Comparison of ENCODE assay signal across 26 mouse cellular contexts in genomic region chr2:152022022-152022421, GRCm38 (mm10). TPM values are rescaled to one million over a fixed set of nuclear protein-coding genes. Genes with fewer than 3 reads are reported as not detected.
DNase-seq lines count a peak whose midpoint lies in the region; TF ChIP-seq lines count a peak whose summit lies in the region.
"Had no signal": no experiment of that assay in that cellular context is flagged by ENCODE, and none has a peak within 500 bp of the region (broad histone marks: within the 10 kb centered on the region; RNA-seq: fewer than 3 reads in every experiment).

No protein-coding gene starts in this region.

- no peak for DNase-seq in left cerebral cortex, adult 2 months (ENCODE audit: extremely low spot score in 1 of 2, low spot score in 2 of 2)
- no peak for DNase-seq in left cerebral cortex, postnatal 36 days (ENCODE audit: low spot score in 2 of 2)
- peak; percentile 31 for DNase-seq in 416B (ENCODE audit: low read depth)
- DNase-seq in CH12.LX (ENCODE audit: extremely low read depth): no peak
- DNase-seq in R1 (ENCODE audit: low read depth, low spot score): peak; percentile 70
- no peak for DNase-seq in urinary bladder, postnatal 10 days (ENCODE audit: low spot score)
- DNase-seq in heart, postnatal 14 days: no peak
- DNase-seq: adrenal gland, adult 2 months; cerebellum, adult 11-12 months; cerebellum, postnatal 10 days; gastrocnemius, postnatal 14 days; heart, adult 18-20 months; heart, postnatal 36 days; kidney, postnatal 4 days; liver, embryonic 13.5 days; right cerebral cortex, postnatal 14 days had no signal

- H3K4me2 ChIP-seq in CH12.LX (ENCODE audit: insufficient read depth, low read depth, poor library complexity, severe bottlenecking): no peak overlapping the region
- H3K4me2 ChIP-seq: heart, embryonic 13.5 days; hindbrain, embryonic 13.5 days; intestine, embryonic 15.5 days; kidney, embryonic 15.5 days; limb, embryonic 12.5 days; liver, embryonic 13.5 days; midbrain, embryonic 11.5 days had no signal

- TF ChIP-seq EP300 in CH12.LX (IDR thresholded peaks at IDR 0.05; ENCODE audit: low read length): no peak

- in situ Hi-C loops in CH12.LX (cut with MboI; ENCODE audit: low pct_ligation_motif_present, low pct_unique_long_range_greater_than_20kb, low sequenced_read_pairs): loop anchor here (5.0 to 10.0 kb wide), 2 partner anchors 175 to 343 kb away; no protein-coding TSS in a partner anchor

- H3K9me3 ChIP-seq in CH12.LX (replicated peaks; ENCODE audit: low read length): peaks cover 5% of the 10 kb centered on the region
- H3K9me3 ChIP-seq: hindbrain, embryonic 13.5 days; intestine, embryonic 15.5 days; kidney, embryonic 15.5 days; limb, embryonic 12.5 days; liver, embryonic 13.5 days had no signal

- H3K27ac ChIP-seq in left cerebral cortex, adult 2 months: no peak overlapping the region
- no peak overlapping the region for H3K27ac ChIP-seq in CH12.LX (ENCODE audit: insufficient read depth, low read depth)
- H3K27ac ChIP-seq: embryonic facial prominence, embryonic 10.5 days; heart, embryonic 13.5 days; hindbrain, embryonic 13.5 days; intestine, embryonic 15.5 days; kidney, embryonic 15.5 days; limb, embryonic 12.5 days; liver, embryonic 13.5 days had no signal

- H3K79me2 ChIP-seq in CH12.LX (replicated peaks; ENCODE audit: control insufficient read depth, extremely low read depth, insufficient read depth, poor library complexity, severe bottlenecking): no peaks in the 10 kb centered on the region

- peak; percentile 16 for TF ChIP-seq RAD21 in CH12.LX (IDR thresholded peaks at IDR 0.05; ENCODE audit: low read depth, low read length)

- H3K9ac ChIP-seq in CH12.LX (ENCODE audit: insufficient read depth, low read depth): no peak overlapping the region
- H3K9ac ChIP-seq: heart, embryonic 13.5 days; hindbrain, embryonic 13.5 days; intestine, embryonic 15.5 days; kidney, embryonic 15.5 days; limb, embryonic 12.5 days; liver, embryonic 13.5 days had no signal

- H3K36me3 ChIP-seq in CH12.LX (replicated peaks in 1 of 2; ENCODE audit: control insufficient read depth in 1 of 2, insufficient read depth in 1 of 2, low read length in 1 of 2): no peaks in the 10 kb centered on the region
- H3K36me3 ChIP-seq: embryonic facial prominence, embryonic 10.5 days; heart, embryonic 13.5 days; hindbrain, embryonic 13.5 days; intestine, embryonic 15.5 days; kidney, embryonic 15.5 days; limb, embryonic 12.5 days; liver, embryonic 13.5 days had no signal

- H3K4me3 ChIP-seq in left cerebral cortex, adult 2 months: no peak overlapping the region
- no peak overlapping the region for H3K4me3 ChIP-seq in CH12.LX (replicated peaks in 1 of 3; ENCODE audit: low read depth in 2 of 3, low read length in 2 of 3, poor library complexity in 1 of 3)
- H3K4me3 ChIP-seq: embryonic facial prominence, embryonic 10.5 days; heart, embryonic 13.5 days; hindbrain, embryonic 13.5 days; intestine, embryonic 15.5 days; kidney, embryonic 15.5 days; limb, embryonic 12.5 days; liver, embryonic 13.5 days had no signal

- no peaks in the 10 kb centered on the region for H3K4me1 ChIP-seq in CH12.LX (ENCODE audit: control insufficient read depth in 1 of 2, insufficient read depth in 2 of 2)
- H3K4me1 ChIP-seq: intestine, embryonic 15.5 days; kidney, embryonic 15.5 days; limb, embryonic 12.5 days; liver, embryonic 13.5 days had no signal

- intact Hi-C loops in left cerebral cortex, adult 2 months (cut with DNase I): no loop called here
- intact Hi-C loops in left cerebral cortex, postnatal 36 days (cut with DNase I): loop anchor here (10.0 kb wide), 1 partner anchor 343 kb away; no protein-coding TSS in a partner anchor
- intact Hi-C loops in heart, postnatal 14 days (cut with DNase I): no loop called here

- peaks cover 51% of the 10 kb centered on the region for H3K27me3 ChIP-seq in CH12.LX (replicated peaks)
- H3K27me3 ChIP-seq: hindbrain, embryonic 13.5 days had no signal

- no peak for TF ChIP-seq POLR2A in CH12.LX (IDR thresholded peaks at IDR 0.05; ENCODE audit: low read depth, low read length)

- TF ChIP-seq CTCF in left cerebral cortex, adult 2 months (IDR thresholded peaks at IDR 0.05): peak; percentile 10
- peak in 1 of 2 experiments; percentile 43; a peak in 2 of 4 replicates for TF ChIP-seq CTCF in CH12.LX (conservative IDR thresholded peaks at IDR 0.05 in 1 of 2, IDR thresholded peaks at IDR 0.05 in 1 of 2; ENCODE audit: low read depth in 2 of 2, low read length in 2 of 2)

- dilution Hi-C loops in CH12.LX (cut with MboI; ENCODE audit: extremely low pct_ligation_motif_present, extremely low pct_unique_long_range_greater_than_20kb, low sequenced_read_pairs): no loop called here

TF ChIP-seq in CH12.LX, 34 proteins besides CTCF, POLR2A, EP300 and RAD21:
- peak; percentile 12; the same call in 1 of the 2 replicates for TF ChIP-seq SMC3 (IDR thresholded peaks at IDR 0.05; ENCODE audit: low read depth, low read length)
- TF ChIP-seq MYC (IDR thresholded peaks at IDR 0.05; ENCODE audit: low read depth, low read length): no peak

RNA-seq across cellular contexts. Expression of gene Slc52a3, which starts 25.7 kb away (rescaled TPM):
- 1 to 10 TPM; 2.6 to 2.9 TPM for total RNA-seq in left cerebral cortex, adult 2 months (2021)
- 1 to 10 TPM; 2.2 to 3.2 TPM for total RNA-seq in left cerebral cortex, postnatal 36 days (2021)
- total RNA-seq in CH12.LX (2012; rRNA removed) (0.17 and 0.55 TPM in 2 replicates), CH12.LX (2014; rRNA removed) (0.23 TPM in 1 of 2 replicates, not detected in the other)
- polyA plus RNA-seq in CH12.LX (2012; ENCODE audit: insufficient read length, low read depth): 0.12 and 0.17 TPM in 2 replicates
- total RNA-seq in heart, postnatal 14 days (2021): 1 to 10 TPM; 1.8 to 2.0 TPM

RNA-seq across cellular contexts. Expression of gene Fam110a, which starts 42.0 kb away (rescaled TPM):
- total RNA-seq in left cerebral cortex, adult 2 months (2021): 1 to 10 TPM; 6.6 to 6.7 TPM
- total RNA-seq in left cerebral cortex, postnatal 36 days (2021): 1 to 10 TPM; 7.5 to 8.9 TPM
- total RNA-seq in CH12.LX (2012; rRNA removed) (8.9 and 9.8 TPM in 2 replicates), CH12.LX (2014; rRNA removed) (3.0 and 3.7 TPM in 2 replicates)
- polyA plus RNA-seq in CH12.LX (2012; ENCODE audit: insufficient read length, low read depth): 5.2 and 6.3 TPM in 2 replicates
- 1 to 10 TPM; 5.2 to 5.6 TPM for total RNA-seq in heart, postnatal 14 days (2021)

RNA-seq across cellular contexts. Expression of gene Scrt2, which starts 59.3 kb away (rescaled TPM):
- 10 to 100 TPM; 18.7 to 23.9 TPM for total RNA-seq in left cerebral cortex, adult 2 months (2021)
- total RNA-seq in left cerebral cortex, postnatal 36 days (2021): 10 to 100 TPM; 14.5 to 18.5 TPM
- total RNA-seq in CH12.LX (2012; rRNA removed) (not detected in 2 replicates), CH12.LX (2014; rRNA removed) (not detected in 2 replicates)
- not detected in 2 replicates for polyA plus RNA-seq in CH12.LX (2012; ENCODE audit: insufficient read length, low read depth)
- not detected for total RNA-seq in heart, postnatal 14 days (2021)
- total RNA-seq: heart, adult 18-20 months; heart, postnatal 36 days; neutrophil, adult 5-6 weeks had no signal
- polyA plus RNA-seq: heart, embryonic 13.5 days; limb, embryonic 12.5 days; liver, embryonic 13.5 days; lung, embryonic 16.5 days; thymus, postnatal 0 days had no signal

Comparison
In these comparisons a context has a peak if more than half of its experiments do, and no peak if none do; other contexts are left out.
1. DNase-seq: peak in 416B (single experiment) and R1 (single experiment); none in left cerebral cortex, adult 2 months (0 of 2), left cerebral cortex, postnatal 36 days (0 of 2), CH12.LX (single experiment), urinary bladder, postnatal 10 days (single experiment) and heart, postnatal 14 days (0 of 2).
2. RNA of gene Scrt2, which starts 59.3 kb away (total RNA-seq): 18.7 to 23.9 TPM in left cerebral cortex, adult 2 months and 14.5 to 18.5 TPM in left cerebral cortex, postnatal 36 days; not detected in CH12.LX and not detected in heart, postnatal 14 days; every median in the first group is over 10 times any median in the second.